Mouse (Mus musculus): ENCODE data around the gene Scn4b.

DNA sequence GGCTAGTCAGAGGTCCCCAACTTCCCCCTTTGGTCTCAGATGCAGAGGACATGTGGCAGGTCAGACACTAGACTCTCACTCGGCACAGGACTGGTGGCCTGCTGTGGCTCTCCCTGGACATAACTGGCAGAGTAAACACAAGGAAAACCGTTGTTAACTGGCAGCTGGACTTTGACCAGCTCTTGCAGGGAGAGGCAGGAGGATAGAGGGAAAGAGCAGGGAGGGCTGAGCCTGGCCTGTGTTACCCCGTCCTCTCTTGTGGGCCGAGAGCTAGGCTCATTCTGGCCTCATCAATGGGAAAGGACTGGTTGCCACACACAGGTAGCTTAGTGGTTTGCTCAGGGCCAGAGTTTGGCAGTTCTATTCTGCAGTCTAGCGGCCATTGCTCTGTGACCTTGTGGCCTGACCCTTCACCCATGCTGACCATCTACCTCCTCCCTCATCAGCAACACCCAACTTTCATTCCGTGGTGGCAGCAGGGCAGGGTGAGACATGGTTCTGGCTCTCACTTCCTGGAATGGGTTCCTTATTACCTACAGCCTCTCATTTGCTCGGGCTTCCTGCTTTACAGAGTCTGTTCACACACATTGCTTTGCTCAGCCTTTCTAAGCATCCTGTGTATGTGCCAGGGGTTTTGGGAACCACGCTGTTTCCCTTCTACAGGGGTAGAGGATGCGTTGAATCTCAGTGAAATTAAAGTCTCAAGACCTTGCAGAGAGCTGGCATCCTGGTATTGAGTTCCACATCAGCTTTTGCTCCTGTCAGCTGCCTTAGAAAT is 64.0 kb downstream of the Scn4b start:
- TF ChIP-seq POLR2A (IDR thresholded peaks at IDR 0.05; ENCODE audit: borderline replicate concordance, extremely low read depth, low read depth, low read length), result no peak
- no peak for TF ChIP-seq CTCF (IDR thresholded peaks at IDR 0.05; ENCODE audit: insufficient read depth, low read length)

Measured in lung, adult 2 months (tissue).